In genomic region chr2:157434041-157434440, GRCm38 (mm10) we compare ENCODE assay signal across 9 mouse cellular contexts. TPM values are rescaled to one million over a fixed set of nuclear protein-coding genes. Genes with fewer than 3 reads are reported as not detected.
A peak's percentile ranks its signal among the peaks of the same experiment; 100 is the strongest.
DNase-seq lines count a peak whose midpoint lies in the region; ATAC-seq and TF ChIP-seq lines count a peak whose summit lies in the region.
"Had no signal": no experiment of that assay in that cellular context is flagged by ENCODE, and none has a peak within 500 bp of the region (broad histone marks: within the 10 kb centered on the region; RNA-seq: fewer than 3 reads in every experiment).

No protein-coding gene starts in this region.

- peaks cover 67% of the 10 kb centered on the region for H3K4me1 ChIP-seq in heart, embryonic 12.5 days (replicated peaks)
- H3K4me1 ChIP-seq in ES-E14 (ENCODE audit: control insufficient read depth in 2 of 2, insufficient read depth in 2 of 2, low read length in 2 of 2, poor library complexity in 1 of 2): peaks cover 19 to 63% of the 10 kb centered on the region in 2 experiments
- H3K4me1 ChIP-seq in hindbrain, embryonic 16.5 days (ENCODE audit: control insufficient read depth, insufficient read depth, low read depth, low read length): peaks cover 47% of the 10 kb centered on the region
- H3K4me1 ChIP-seq in limb, embryonic 14.5 days (ENCODE audit: control insufficient read depth, insufficient read depth, low read length): peaks cover 36% of the 10 kb centered on the region

- no peaks in the 10 kb centered on the region for H3K9me3 ChIP-seq in heart, embryonic 12.5 days (replicated peaks)
- no peaks in the 10 kb centered on the region for H3K9me3 ChIP-seq in ES-E14 (ENCODE audit: control insufficient read depth, insufficient read depth, low read depth, low read length)
- H3K9me3 ChIP-seq in hindbrain, embryonic 16.5 days (ENCODE audit: control insufficient read depth, low read length): no peaks in the 10 kb centered on the region
- no peaks in the 10 kb centered on the region for H3K9me3 ChIP-seq in limb, embryonic 14.5 days (ENCODE audit: control insufficient read depth, low read length)

- intact Hi-C loops in gastrocnemius, postnatal 36 days (cut with DNase I): no loop called here

- TF ChIP-seq POLR2A in limb, embryonic 14.5 days (IDR thresholded peaks at IDR 0.05; ENCODE audit: borderline replicate concordance, extremely low read depth, insufficient read depth, insufficient read length): no peak

- in situ Hi-C loops in ES-E14 (cut with MboI; ENCODE audit: low sequenced_read_pairs in 2 of 2, unreplicated experiment in 2 of 2): no loop called here

- no peak overlapping the region for H3K4me2 ChIP-seq in heart, embryonic 12.5 days
- no peak overlapping the region for H3K4me2 ChIP-seq in hindbrain, embryonic 16.5 days (ENCODE audit: low read length)
- H3K4me2 ChIP-seq in limb, embryonic 14.5 days (replicated peaks; ENCODE audit: low read depth, low read length, severe bottlenecking): peak overlapping the region; percentile 21; the same call in 1 of the 2 replicates

- H3K9ac ChIP-seq in heart, embryonic 12.5 days: no peak overlapping the region; the same call in 1 of the 2 replicates
- H3K9ac ChIP-seq in ES-E14 (ENCODE audit: insufficient read depth, low read depth, low read length, poor library complexity, severe bottlenecking): peak overlapping the region; percentile 49; the same call in 1 of the 2 replicates
- H3K9ac ChIP-seq in hindbrain, embryonic 16.5 days (ENCODE audit: low read depth, low read length): no peak overlapping the region; the same call in 1 of the 2 replicates
- H3K9ac ChIP-seq in limb, embryonic 14.5 days (ENCODE audit: low read depth, low read length, severe bottlenecking): peak overlapping the region; percentile 34; the same call in 1 of the 2 replicates

- 28% methylated on average over 9 of the region's 9 CpGs for WGBS in heart, embryonic 12.5 days
- WGBS in hindbrain, embryonic 16.5 days: 43% methylated on average over 9 of the region's 9 CpGs
- WGBS in limb, embryonic 14.5 days: 29% methylated on average over 9 of the region's 9 CpGs

- H3K27me3 ChIP-seq in heart, embryonic 12.5 days (replicated peaks): no peaks in the 10 kb centered on the region
- H3K27me3 ChIP-seq in hindbrain, embryonic 16.5 days (replicated peaks; ENCODE audit: control insufficient read depth, insufficient read depth, low read length): no peaks in the 10 kb centered on the region
- H3K27me3 ChIP-seq in limb, embryonic 14.5 days (ENCODE audit: control insufficient read depth, insufficient read depth, low read length): no peaks in the 10 kb centered on the region

- no peak for ATAC-seq in heart, embryonic 12.5 days (ENCODE audit: insufficient number of reproducible peaks, low FRiP score)
- no peak for ATAC-seq in hindbrain, embryonic 16.5 days
- ATAC-seq in limb, embryonic 14.5 days (ENCODE audit: low FRiP score, low read depth): no peak
- ATAC-seq in activated CD4-positive, CD25-positive, alpha-beta regulatory T cell, adult 4 months: no peak

- DNase-seq in heart, adult 9 months (ENCODE audit: low spot score in 2 of 2): no peak
- DNase-seq in ES-E14 (ENCODE audit: low read depth, low spot score): no peak
- DNase-seq in limb, embryonic 14.5 days (ENCODE audit: low spot score): no peak
- DNase-seq in cerebellum, adult 11-12 months: no peak
- no peak for DNase-seq in gastrocnemius, postnatal 36 days
- DNase-seq: adrenal gland, adult 2 months had no signal

- H3K27ac ChIP-seq in heart, embryonic 12.5 days (ENCODE audit: poor library complexity, severe bottlenecking): peak overlapping the region; percentile 46; the same call in 1 of the 2 replicates
- peak overlapping the region; percentile 89 for H3K27ac ChIP-seq in ES-E14 (ENCODE audit: insufficient read depth, low read depth, low read length, poor library complexity, severe bottlenecking)
- H3K27ac ChIP-seq in hindbrain, embryonic 16.5 days (ENCODE audit: low read depth, low read length): peak overlapping the region; percentile 69
- H3K27ac ChIP-seq in limb, embryonic 14.5 days (replicated peaks; ENCODE audit: low read depth, low read length): peak overlapping the region; percentile 74

- H3K4me3 ChIP-seq in heart, embryonic 12.5 days: no peak overlapping the region
- H3K4me3 ChIP-seq in ES-E14 (ENCODE audit: insufficient read depth in 1 of 2, low read depth in 1 of 2, low read length in 2 of 2, poor library complexity in 1 of 2, severe bottlenecking in 1 of 2): peak overlapping the region; percentile 32 to 36
- H3K4me3 ChIP-seq in hindbrain, embryonic 16.5 days (ENCODE audit: low read length): no peak overlapping the region
- H3K4me3 ChIP-seq in limb, embryonic 14.5 days (replicated peaks; ENCODE audit: low read length): no peak overlapping the region

- peaks cover 19% of the 10 kb centered on the region; the same call in 1 of the 2 replicates for H3K36me3 ChIP-seq in heart, embryonic 12.5 days
- H3K36me3 ChIP-seq in ES-E14 (ENCODE audit: control insufficient read depth, insufficient read depth, low read length, poor library complexity, severe bottlenecking): peaks cover 7% of the 10 kb centered on the region; the same call in 1 of the 2 replicates
- H3K36me3 ChIP-seq in hindbrain, embryonic 16.5 days (ENCODE audit: control insufficient read depth, insufficient read depth, low read length): 0 out of 2 replicates have a peak, but pooled peaks cover 3% of the 10 kb centered on the region
- peaks cover 60% of the 10 kb centered on the region for H3K36me3 ChIP-seq in limb, embryonic 14.5 days (ENCODE audit: control insufficient read depth, insufficient read depth, low read length)

TF ChIP-seq in ES-E14, 5 proteins besides CTCF, POLR2A, EP300 and RAD21:
- TF ChIP-seq MAFK (IDR thresholded peaks at IDR 0.05; ENCODE audit: insufficient read depth, low read depth, low read length): no peak
- no peak for TF ChIP-seq HCFC1 (IDR thresholded peaks at IDR 0.05; ENCODE audit: borderline replicate concordance, insufficient read depth, low read length)
- TF ChIP-seq ZNF384 (IDR thresholded peaks at IDR 0.05; ENCODE audit: low read depth, low read length): no peak
- TF ChIP-seq CHD2 (IDR thresholded peaks at IDR 0.05; ENCODE audit: low read depth, low read length): no peak

RNA-seq across cellular contexts. Expression of gene Src, which starts 15.8 kb away (rescaled TPM):
- 10.9 and 13.4 TPM in 2 replicates for polyA plus RNA-seq in heart, embryonic 12.5 days (2016; fragmentation: Nextera tagmentation; extraction: Ambion mirVana)
- total RNA-seq in ES-E14 (2012; rRNA removed): 32.5 and 36.7 TPM in 2 replicates
- polyA plus RNA-seq in hindbrain, embryonic 16.5 days (2015; fragmentation: Nextera tagmentation; extraction: Ambion mirVana): 26.5 and 29.9 TPM in 2 replicates
- polyA plus RNA-seq in limb, embryonic 14.5 days (2012; rRNA removed): 43.6 and 56.3 TPM in 2 replicates
- polyA plus RNA-seq in limb, embryonic 14.5 days (2014; fragmentation: Nextera tagmentation; extraction: Ambion mirVana): 15.9 and 17.2 TPM in 2 replicates
- polyA plus RNA-seq in activated CD4-positive, CD25-positive, alpha-beta regulatory T cell, adult 4 months (2017; shearing (Covaris generic)): 1 to 10 TPM; 2.0 to 2.1 TPM
- total RNA-seq in gastrocnemius, postnatal 36 days (2021): 1 to 10 TPM; 2.9 to 3.5 TPM

Comparison
In these comparisons a context has a peak if more than half of its experiments do, and no peak if none do; other contexts are left out.
1. H3K4me3 ChIP-seq: peak in ES-E14 (2 of 2); none in heart, embryonic 12.5 days (single experiment), hindbrain, embryonic 16.5 days (single experiment) and limb, embryonic 14.5 days (single experiment).
2. H3K9ac ChIP-seq: peak in ES-E14 (single experiment) and limb, embryonic 14.5 days (single experiment); none in heart, embryonic 12.5 days (single experiment) and hindbrain, embryonic 16.5 days (single experiment).
3. Peak in every context shown above with its lines, with median percentiles within 50 percentile points of each other: H3K27ac ChIP-seq.